Mouse (Mus musculus) monocyte, adult 5-6 weeks (primary cell): ENCODE measurements around the gene Abi1. TPM values are rescaled to one million over a fixed set of nuclear protein-coding genes. Genes with fewer than 3 reads are reported as not detected.

Experiments used
- total RNA-seq: library from RNA; stranded (forward); fragments of 200-1000, 200-491, 200-594 nt; gene quantifications from 3 replicates; pipeline ENCODE4 v1.2.3, GENCODE M21; 2017

Gene Abi1
- total RNA-seq, 1 experiment from 2014 or later, result 321 TPM

Other genes starting within 250 kb of the Abi1 start
- 9.2 to 14.2 TPM (median 11.3 TPM) in 3 replicates for gene Pdss1, start 144.7 kb downstream of the Abi1 start, total RNA-seq
- gene Acbd5, start 27.9 kb upstream of the Abi1 start, total RNA-seq, result 72.4 to 106 TPM (median 81.4 TPM) in 3 replicates
- 0.19 to 0.85 TPM (median 0.57 TPM) in 3 replicates for gene Mastl, start 115.8 kb upstream of the Abi1 start, total RNA-seq
- 127 to 152 TPM (median 136 TPM) in 3 replicates for gene Yme1l1, start 116.1 kb upstream of the Abi1 start, total RNA-seq
- gene 4931423N10Rik, start 167.2 kb upstream of the Abi1 start, total RNA-seq, result 1.3 TPM in 1 of 3 replicates, not detected in the others